Mouse (Mus musculus): ENCODE data around the gene Fcer1g.

Gene Fcer1g

DNA sequence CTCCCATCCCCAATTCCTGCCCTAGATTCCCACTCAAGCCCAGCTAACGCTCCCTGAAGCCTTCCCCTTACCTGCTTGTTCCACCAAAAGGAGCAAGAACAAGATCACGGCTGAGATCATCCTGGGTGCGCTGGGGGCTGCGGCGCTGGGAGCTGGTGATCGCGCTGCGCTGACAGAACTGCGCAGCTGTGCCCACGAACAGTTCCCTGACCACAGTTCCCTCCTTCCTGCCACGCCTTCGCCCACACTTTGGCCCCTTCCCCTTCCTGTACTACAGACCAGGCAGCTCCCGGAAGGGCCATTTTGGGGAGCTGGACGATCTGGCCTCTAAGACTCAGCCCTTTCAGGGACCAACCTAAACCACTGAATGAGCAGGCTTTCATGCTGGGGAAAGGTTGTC is at the start of gene Fcer1g:
Gene Fcer1g, minus strand, starts transcription at position 240 of the 400 bp plus-strand sequence.
- DNase-seq: no peak

DNA sequence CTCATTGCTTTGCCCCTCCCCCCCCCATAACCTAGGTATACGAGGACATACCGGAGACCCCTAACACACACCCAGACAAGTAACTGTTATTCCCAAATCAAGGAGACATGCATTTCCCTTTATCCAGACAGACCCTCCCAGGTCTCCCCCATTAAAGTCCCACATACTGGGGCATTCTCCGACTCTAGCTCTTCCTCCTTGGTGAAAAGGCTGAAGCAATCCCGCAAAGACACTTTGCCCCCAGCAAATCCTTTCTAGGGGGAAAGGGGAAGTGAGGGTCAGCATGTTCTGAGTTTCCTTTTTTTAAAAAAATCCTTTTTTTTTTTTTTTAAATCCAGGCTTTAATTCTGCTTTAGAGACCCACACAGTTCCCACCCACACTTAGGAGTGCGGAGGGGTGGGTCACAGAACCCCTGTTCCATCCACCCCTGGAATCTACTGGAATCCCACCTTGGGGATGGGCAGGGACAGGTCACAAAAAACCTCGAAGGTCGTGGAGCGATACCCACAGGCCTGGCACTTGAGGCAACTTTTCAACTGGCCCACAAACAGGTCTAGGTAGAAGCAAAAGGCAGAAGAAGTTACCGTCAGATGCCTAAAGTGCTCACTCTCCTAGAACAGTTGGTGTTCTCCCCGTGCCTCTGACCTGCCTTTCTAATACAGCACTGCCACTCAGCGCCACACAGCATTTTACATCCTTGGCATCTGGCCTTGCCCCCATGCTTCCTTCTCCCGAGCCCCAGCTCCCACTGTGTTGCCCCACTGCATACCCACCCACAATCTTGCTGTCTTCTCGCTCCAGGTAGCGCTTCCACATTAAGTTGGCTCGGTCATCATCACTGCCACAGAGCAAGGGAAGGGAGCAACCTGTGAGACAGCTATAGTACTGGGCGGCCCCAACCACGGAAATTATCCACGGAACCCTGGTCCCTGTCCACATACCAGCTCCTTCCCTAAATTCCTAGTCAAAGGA is 49.3 kb upstream of the Fcer1g start:
- peak in 1 of 2 experiments; percentile 5 for DNase-seq

DNA sequence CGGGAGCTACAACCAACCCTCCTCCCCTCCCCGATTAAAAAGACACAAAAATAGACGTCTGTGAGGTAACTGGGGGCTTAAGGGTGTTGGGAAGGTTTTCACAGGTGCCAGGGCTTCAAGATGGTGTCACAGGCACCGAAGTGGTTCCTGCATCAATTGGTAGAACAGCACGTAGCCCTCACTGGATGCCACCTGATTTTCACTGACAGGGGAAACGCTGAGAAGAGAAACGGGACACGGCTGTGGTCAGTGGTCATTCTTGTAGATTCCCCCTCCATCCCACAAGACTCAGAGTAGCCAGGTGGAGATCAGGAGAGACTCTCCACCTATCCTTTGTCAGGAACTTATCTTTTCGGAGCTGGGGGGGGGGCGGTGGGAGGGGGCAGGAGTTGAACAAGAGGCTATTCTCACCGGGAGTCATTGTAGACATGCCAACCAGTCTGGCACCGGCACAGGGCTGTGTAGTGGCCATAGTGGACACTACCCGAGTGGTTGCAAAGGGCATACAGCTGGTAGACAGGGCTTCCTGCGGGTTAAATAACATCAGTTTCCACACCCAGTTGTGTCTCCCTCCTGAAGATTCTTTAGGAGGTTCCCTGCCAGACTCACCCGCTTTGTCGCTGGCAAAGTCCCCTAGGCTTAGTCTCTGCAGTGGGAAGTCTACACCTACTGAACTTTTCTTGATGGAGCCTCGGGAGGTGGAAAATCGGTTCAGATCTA is 48.1 kb upstream of the Fcer1g start:
- peak in 1 of 2 experiments; percentile 8 for DNase-seq

DNA sequence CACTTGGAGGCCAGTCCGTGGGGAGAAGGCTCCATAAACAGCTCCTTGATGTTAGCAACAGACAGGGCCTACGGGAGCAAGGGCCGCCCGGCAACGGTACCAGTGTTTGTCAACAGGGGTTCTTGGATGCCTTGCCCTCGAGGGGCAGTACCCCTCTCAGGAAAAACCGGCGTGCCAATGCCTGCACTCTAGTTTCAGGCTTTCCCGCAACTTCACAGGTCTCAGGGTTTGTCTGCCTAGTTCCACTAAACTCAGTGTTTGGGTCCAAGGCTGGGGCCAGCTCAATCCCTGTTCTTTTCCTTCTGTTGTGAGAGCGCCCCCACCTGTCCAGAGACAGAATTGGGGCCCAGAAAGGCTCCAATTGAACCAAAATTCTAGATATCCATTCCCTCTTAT is 47.4 kb upstream of the Fcer1g start:
- peak; percentile 83 to 86 for DNase-seq

DNA sequence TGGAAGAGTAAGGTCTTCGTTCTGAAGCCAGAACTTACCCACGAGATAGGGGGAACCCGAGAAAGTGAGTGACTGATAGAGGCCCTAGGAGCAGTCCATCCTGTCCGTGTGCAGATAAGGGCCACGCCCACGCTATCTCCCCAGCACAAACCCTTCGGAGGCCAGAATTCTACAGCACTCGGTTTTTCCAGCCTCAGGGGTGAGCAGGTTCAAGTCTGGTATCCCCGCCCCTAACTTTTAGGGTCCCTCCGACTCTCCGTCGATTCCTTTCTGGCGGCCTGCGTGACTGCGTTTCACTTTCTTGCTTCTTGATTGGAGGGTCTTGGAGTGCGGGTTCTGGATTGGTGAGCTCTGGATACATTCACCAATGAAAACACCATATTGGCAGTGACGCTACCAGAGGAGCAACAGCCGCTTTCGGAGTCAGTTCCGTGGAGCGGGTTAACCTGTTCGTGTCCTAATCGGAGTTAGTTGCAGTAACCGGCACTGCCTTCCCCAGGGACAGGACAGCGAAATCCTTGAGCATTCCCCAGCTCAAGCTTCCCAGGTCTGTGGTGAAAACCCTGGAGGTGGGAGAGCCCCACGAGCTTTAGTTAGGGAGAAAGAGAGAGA is 46.9 kb upstream of the Fcer1g start, which contains the start of gene Ppox:
Gene Ppox, minus strand, starts transcription at position 271 of the 612 bp plus-strand sequence.
- DNase-seq: peak; percentile 92 to 94

DNA sequence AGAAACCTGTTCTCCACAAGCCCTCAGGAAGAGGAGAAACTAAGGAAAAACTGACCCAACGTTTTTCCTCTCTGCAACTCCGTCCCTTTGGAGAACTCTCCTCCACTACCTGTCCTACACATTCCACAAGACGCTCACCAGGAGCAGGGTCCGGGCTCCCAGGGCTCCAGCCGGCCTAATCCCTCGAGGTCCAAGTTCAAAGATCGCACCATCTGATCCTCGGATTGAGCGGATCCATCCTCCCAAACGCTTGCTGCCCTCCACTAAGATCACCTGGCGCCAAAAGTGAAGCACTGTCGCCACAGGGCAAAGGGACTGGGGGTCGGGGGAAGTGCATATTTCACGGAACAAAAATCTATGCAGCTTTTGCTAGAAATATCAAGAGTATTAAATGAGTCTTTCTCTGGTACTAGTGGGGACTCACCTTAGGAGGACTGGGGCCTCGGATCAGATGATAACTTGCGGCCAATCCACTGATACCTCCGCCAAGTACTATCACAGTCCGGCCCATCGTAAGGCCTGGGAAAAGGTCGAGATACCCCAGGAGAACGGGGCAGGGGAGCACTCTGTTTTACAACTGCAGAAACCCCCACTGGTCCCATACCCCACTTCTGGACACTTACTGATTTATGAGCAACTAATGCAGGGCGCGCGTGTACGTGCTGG is 46.2 kb upstream of the Fcer1g start:
- no peak for DNase-seq

DNA sequence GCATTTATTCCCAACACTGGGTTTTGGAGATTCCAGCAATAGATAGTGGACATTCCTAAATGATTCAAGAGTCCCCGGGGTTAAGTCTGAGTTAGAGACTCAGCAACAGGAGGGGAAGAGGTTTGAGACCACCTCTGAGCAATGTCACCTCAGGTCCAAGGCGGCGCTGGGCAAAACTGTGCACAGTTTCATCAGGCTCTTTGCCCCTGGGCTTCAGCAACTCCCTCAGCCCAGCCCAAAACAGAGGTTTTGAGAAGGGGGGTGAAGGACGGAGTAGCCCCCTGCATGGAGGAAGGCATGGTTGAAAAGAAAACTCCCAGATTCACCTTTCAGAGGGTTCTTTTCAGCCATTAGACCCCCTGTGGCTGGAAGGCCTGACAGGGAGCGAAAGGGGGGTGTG is 45.6 kb upstream of the Fcer1g start:
- DNase-seq: peak in 1 of 2 experiments; percentile 4

DNA sequence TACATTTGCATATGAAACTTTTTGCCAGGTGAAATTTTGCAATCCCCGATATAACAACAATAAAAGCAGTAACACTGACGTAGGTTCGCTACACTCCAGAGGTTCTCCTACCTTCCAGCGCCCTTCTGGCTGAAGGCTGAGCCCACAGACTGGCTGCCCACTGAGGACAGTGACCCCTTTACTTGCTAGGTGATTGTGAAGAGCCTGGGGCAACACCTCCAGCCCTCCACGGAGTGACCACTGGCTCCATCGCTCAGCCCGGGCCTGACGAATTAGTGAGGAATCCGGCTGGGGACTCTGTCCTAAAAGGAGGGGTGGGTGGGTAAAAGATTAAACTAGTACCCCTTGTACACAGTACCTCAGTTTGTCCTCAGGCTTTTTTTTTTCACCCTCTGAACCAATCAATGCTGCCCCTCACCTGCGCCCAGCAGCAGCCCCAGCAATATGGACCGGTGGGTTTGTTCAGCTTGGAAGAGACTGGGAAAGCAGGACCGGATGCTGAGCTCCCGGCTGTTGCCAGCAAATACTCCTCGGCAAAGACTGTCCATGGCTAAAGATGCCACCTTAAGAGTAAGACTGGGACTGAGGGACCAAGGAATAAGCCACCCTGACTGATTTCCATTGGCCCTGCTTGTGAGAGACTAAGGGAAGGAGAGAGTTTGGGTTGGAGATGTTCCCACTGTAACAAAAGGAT is 45.0 kb upstream of the Fcer1g start:
- DNase-seq: peak in 1 of 2 experiments; percentile 5

DNA sequence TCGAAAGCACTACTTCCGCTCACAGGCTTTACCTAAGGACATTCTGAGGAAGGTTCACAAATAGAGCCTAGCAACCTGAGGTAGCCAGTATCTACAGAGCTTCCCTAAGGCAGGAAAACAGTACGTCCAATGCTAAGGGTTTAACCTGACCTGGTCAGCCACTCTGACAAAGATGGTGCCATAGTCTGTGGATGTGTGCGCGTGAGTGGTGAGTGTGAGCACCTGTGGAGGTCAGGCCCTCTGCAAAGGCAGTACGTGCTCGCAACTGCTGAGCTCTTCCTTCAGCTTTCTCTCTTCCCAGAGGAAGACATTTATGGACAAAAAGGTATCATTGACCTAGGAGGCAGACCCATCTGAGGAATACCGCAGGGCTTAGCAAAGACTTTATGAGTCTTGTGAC is 44.3 kb upstream of the Fcer1g start:
- no peak for DNase-seq

DNA sequence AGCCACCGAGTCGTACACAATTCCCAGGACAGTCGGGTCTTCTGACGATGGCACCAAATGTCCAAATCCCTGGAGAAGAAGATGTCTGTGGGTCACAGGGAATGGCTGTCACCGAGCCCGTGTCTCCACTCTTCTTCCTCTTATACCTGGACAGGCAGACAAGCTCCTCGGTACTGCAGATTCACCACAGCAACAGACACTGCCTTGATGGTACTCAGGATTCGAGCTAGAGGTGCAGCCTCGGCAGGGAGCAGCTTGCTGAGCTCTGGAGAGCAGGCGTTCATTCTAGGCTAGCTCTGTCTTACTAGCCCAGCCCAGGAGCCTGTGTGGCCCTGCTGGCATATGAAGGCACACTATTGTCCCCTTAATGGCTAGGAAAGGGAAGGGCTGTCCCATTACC is 43.6 kb upstream of the Fcer1g start:
- no peak for DNase-seq

DNA sequence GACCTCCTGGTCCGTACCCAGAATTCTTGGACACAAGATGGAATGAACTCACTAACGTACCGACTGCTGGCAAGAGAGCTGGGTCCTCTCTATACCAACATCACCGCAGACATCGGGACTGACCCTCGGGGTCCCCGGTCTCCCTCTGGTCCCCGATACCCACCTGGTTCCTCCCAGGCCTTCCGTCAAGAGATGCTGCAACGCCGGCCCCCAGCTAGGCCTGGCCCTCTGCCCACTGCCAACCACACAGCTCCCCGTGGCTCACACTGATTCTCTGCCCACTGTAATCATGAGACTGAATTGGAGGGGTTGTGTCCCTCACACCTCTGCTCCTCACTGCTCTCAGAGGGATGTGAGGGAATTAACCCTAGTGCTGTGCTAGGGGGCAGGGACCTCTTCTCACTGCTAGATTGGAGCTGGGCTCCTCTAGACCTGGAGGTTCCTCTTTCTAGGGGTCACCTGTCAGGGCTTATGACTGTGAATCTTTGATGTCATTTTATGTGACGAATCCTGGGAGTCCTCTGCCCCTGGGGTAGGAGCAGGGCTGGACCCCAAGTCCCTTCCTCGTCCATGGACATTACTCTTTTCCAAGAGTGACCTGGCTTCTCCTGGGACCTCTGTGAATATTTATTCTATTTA is 42.1 kb upstream of the Fcer1g start:
- no peak for DNase-seq

DNA sequence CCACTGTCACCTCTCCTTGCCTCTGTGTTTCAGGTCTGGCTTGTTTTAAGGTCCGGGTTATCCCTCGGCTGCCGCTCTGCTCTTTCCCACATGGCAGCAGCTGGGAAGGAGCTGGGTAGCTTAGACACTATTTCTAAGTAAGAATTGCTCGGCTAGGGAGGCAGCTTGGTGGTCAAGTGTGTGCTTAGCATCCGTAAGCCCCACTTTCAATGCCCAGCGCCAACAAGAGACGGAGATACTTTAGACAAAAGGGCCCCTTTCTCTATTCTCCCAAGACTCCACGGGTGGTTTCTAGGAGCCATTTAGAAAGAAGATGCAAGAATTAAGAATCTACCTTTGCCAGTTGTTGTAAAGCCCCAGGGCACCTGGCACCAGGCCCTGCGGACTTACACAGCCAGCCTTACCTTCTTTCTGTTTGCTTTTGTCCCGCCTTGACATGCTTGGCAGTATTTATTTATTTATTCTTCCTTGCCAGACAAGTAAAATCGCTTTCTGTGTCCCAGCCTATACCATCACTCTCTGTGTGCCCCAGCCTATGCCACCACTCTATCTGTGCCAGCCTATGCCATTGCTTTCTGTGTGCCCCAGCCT is 41.1 kb upstream of the Fcer1g start:
- no peak for DNase-seq

DNA sequence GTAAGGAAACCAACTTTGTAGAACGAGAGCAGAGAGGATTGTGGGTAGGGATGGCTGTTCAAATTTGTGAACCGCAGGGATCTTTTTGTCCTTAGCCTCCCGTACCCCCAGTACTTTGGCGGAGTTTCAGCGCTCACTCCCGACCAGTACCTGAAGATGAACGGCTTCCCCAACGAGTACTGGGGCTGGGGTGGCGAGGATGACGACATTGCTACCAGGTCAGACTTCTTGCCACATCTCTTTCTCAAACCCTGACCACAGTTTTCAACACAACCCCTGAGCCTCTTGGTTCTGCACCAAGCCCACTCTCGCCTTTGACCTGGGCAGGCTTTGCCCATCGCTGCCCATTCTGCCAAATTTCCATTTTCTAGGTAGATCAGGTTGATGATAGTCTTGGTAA is 40.0 kb upstream of the Fcer1g start:
- no peak for DNase-seq

DNA sequence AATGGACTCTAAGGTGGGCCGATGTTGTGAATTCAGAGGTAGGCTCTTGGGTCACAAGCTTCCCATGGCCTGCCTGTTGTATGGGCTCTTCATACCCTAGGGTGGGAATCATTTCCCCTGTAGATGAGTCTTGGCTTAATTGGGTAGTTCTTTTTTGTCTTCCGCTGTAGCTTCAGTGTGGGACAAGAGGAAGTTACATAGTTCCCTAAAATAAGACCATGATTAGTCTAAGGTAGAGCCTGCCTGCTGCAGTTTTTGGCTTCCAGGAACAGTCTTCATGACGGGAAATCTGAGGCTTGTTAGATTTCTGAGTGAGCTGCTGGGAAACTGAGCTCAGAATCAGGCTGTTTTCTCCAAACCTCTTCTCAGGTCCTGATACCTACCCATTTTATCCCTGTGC is 37.9 kb upstream of the Fcer1g start:
- no peak for DNase-seq

DNA sequence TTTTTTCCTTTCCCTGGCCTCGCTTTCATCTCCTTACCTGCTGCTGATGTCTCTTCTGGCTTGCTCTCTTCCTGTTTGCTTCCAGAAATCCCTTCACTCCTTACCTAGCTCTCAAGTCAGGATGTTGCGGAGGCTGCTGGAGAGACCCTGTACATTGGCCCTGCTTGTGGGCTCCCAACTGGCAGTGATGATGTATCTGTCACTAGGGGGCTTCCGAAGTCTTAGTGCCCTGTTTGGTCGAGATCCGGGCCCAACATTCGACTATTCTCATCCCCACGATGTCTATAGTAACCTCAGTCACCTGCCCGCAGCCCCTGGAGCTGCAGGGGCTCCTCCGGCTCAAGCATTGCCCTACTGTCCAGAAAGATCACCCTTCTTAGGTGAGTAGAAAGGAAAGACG is 37.5 kb upstream of the Fcer1g start:
- DNase-seq: no peak

DNA sequence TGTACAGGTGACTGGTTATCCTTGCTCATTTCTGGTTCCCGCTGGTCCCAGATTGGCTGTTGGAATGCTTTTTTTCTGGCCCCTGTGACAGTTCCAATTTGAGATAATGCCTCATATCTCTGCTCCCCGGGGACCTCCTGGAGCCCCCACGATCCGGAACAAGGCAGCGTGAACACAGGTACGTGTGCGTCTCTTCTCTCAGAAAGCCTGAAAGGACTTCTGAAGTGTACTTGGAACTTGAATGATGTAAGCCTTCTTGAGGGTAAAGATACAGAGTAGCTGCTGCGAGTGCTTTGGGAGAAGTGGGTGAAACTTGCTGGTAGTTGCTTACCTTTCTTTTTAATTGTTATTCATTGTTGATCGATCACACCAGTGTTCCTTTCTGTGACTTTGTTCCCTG is 37.0 kb upstream of the Fcer1g start:
- no peak for DNase-seq

DNA sequence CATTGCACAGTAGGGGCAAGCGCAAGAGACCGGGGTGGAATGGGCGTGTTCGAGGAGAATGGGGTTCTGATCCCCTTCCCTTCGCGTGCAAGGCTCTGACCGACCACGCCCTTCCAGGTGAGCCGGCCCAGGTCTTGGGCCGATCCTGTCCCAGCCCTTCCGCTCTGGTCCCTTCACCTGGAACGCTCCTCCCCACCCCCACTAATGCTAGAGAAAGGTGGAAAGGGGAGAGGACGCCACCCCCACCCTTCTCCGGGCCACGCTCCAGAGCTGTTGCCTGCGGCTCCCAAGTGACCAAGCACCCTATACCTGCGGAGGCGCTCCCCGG is 36.4 kb upstream of the Fcer1g start:
- DNase-seq: peak in 1 of 2 experiments; percentile 70

DNA sequence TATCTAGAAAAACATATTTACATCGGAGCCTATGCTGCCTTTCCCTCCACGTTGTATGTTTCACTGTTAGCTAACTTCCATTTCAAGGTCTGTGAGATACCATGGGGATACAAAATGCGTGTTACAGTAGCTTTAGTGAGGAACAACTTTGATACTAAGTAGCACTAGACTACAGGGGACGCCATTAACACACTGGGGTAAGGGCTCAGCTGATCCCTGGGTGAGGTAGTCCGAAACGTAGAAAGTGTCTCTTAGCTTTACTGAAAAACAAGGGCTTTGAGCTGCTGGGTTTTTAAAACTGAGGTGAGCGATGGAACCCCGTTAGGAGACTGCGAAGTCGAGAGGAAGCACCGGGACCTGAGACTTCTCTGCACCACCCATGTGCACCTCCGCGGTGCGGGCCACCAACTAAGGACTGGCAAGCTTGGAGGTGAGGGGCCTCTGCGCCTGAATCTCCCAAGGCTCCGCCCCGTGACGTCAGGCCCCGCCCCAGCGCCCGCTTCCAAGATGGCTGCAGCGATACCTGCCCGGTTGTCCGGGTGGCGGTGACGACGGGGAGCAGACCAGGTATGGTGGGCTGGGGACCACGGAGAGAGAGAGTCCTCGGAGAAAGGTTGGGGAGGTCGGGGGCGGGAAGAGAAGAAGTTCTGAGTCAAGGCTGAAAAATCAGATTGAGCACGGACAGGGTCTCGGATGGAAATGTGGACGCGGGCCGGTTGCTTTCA is 35.8 kb upstream of the Fcer1g start, which contains the start of gene B4galt3:
Gene B4galt3, plus strand, starts transcription at position 481 of the 725 bp plus-strand sequence.
- DNase-seq: peak; percentile 99

DNA sequence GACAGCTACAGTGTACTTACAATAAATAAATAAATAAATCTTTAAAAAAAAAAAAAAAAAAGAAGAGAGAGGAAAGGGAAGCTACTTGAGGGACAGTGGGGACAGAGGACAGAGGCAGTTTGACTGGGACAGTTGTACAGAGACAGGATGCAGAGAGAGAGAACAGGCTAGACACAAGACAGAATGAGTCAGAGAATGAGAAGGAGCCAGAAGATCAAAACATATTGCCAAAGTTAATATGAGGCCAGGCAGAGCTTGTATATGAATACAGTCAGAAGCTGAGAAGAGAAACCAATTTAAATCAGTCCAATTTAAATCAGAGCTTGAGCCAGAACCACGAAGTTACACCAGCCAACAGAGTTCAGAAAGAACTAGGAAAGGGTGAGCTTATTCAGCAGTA is 34.2 kb upstream of the Fcer1g start:
- DNase-seq: no peak

DNA sequence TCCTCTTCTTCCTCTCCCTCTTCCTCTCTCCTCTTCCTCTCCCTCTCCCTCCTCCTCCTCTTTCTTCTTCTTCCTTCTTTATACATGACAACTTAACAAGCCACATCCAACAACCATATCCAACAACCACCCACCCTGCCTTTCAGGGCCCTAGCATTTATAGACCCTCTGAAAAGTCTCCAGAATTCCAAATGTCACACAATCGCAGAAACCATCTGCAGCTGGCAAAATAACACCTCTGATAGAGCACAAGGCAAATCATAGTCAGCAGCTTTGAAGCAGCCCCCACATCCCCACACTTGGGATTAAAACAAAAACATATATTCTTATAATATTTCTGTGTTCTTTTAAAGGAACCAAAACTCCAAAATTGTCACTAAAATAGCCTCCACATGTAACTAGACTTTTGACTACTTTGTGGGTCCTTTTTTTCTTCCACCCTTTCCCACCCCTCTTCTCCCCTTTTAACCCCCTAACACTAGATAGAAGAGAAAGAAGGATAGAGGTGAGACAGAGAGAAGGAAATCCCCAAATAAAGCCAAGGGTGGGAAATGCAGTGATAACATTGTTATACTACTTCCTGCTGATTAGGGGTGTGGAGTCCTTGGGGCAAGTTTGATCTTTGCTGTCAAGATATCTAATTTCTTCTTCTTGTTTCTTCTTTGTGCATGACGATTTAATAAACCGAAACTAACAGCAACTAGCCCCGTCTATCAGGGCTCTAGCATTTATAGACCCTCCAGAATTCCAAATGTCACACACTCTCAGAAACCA is 32.0 kb upstream of the Fcer1g start:
- no peak for DNase-seq

Measured in cerebellum, postnatal 25 days (tissue).